Mouse (Mus musculus) erythroid progenitor cell, adult 5-6 weeks (primary cell): ENCODE results near the gene Mdn1. TPM values are rescaled to one million over a fixed set of nuclear protein-coding genes. Genes with fewer than 3 reads are reported as not detected.

Experiments
- ATAC-seq: replicated peaks from 2 replicates; pipeline ENCODE4 v1.8.0; 2016; ENCODE audit warnings: moderate number of reproducible peaks, mild to moderate bottlenecking, moderate TSS enrichment, inconsistent platforms; ENCODE audit not compliant: poor library complexity, low FRiP score, severe bottlenecking
- total RNA-seq, 2 experiments: library from RNA; stranded (forward) in 1 of 2; stranded (reverse) in 1 of 2; fragments of 150-400 nt in 1 of 2; fragments of 186-747, 209-891 nt in 1 of 2; gene quantifications; 2 replicates each; pipeline versions ENCODE4 v1.2.3 to v1.2.4; 2015 to 2017; ENCODE audit warnings: low replicate concordance in 2 of 2

Mdn1 gene
- total RNA-seq, 2 experiments from 2014 or later = 6.5 to 15.5 TPM

DNA sequence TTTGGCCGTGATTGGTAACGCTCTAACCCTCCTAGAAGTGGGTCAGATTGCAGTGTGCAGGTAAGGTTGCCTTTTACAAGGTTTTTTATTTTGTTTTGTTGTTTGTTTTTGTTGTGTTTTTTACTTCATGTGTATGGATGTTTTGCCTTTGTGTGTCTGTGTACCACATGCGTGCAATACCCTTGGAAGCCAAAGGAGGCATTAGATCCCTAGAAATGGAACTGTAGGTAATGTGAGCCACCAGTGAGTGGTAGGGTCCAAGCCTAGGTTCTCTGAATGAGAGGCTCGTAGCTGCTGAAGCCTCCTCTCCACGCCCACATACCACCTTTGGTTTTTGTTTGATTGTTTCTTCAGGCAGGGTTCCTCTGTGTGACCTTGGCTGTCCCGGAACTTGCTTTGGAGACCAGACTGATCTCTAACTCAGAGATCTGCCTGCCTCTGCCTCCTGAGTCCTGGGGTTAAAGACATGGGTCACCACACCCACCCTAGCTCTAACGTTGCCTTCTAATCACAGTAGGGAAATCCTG, 113.4 kb downstream of the Mdn1 start:
- no peak for ATAC-seq

DNA sequence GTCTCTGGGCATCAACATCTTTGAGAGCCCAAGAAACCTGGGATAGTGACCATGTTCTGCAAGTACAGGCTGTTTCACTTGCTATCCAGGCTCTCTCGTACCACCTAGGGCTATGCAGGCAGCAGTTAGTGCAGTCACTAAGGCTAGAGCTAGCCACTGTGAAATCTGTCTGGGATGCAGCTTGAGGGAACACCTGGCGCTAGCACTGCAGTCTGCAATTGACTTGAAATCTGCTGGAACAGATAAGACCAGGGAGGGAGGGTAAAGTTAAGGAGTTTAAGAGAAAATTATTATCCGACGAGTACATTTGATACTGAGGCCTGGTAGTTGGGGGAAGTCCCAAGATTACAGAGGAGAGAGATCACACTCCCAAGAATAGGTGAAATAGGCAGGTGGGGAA, 123.1 kb downstream of the Mdn1 start:
- no peak for ATAC-seq

DNA sequence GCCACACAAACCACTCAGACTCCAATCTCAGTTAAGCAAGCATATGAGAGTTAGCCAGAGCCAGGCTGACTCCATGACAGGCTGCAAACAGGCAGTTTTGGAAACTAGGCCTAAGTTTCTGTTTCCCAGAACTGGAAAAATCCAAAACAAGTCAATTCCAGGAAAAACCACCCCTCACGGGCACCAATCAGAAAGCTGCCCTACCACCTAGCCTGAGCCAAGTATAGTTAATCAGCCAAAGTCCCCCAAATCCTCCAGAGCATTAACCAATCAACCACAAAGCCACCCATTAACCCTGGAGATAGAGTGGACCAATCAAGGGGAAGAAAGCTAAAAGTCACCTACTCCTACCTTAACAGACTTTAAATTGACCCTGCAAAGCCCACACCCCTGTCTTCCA, 130.2 kb downstream of the Mdn1 start:
- ATAC-seq = no peak

DNA sequence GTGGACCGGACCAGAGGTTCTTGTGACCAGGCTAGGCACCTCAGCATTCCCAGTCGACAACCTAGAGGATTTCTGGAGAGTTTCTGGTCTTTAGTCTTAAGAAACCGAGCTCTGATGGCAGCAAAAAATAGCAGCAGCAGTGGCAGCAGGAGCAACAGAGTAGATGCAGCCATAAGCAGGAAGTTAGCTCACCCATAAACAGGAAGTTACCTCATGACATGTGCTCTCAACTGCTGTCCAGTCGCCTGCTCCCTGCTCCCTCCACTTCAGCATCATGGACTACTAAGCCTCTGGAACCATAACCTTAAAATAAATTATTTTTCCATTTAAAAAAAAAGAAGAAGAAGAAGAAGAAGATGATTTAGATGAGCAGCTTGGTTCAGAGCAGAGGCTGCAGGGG, 132.1 kb downstream of the Mdn1 start:
- no peak for ATAC-seq

DNA sequence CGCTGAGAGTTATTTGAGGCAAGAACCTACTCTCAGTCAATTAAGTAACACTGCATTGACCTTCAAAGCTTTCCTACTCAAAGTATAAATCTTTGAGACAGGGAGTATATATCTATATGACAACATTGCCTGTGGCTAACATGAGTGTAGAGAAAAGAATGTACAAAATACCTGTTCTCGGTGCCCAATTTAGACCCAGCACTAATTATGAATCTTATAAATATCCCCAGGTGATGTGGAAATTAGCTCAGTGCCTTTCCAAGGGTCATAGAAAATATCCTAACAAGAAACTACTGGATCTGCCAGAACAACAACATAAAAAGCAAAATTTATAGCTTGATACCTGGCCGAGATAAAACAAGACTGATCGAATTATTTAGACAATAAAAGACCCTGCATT, 142.1 kb downstream of the Mdn1 start:
- no peak for ATAC-seq

DNA sequence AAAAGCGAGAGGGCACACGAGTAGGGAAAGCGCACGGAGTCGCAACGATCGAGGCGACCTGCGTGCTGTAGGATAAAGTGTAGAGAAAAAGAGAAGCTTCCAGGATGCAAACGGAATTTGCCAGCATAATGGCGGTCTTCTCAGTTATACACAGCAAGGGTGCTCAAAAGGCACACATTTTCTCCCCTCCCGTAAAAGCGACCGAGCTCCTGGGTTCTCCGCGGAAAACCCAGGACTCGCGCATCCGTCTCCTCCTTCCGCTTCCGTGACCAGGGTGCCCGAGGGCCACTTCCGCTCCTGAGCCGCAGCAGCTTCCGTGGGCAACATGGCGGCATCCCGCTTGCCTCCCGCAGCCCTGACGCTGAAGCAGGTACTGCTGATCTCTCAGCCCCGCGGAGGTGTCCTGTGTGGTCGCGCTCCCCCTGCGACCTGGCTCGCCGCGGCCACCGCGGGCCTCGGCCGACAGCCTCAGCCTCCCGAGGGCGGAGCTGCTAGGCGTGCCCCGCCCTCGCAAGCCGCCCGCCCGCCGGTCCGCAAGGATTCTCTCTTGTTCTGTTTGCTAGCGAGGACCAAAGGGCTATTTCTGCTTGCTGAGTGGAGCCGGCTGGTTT, 143.2 kb downstream of the Mdn1 start, which contains the start of gene Lyrm2:
Gene Lyrm2 (plus strand): TSS at position 288 of the 611 bp plus-strand sequence.
- peak; percentile 95 for ATAC-seq

DNA sequence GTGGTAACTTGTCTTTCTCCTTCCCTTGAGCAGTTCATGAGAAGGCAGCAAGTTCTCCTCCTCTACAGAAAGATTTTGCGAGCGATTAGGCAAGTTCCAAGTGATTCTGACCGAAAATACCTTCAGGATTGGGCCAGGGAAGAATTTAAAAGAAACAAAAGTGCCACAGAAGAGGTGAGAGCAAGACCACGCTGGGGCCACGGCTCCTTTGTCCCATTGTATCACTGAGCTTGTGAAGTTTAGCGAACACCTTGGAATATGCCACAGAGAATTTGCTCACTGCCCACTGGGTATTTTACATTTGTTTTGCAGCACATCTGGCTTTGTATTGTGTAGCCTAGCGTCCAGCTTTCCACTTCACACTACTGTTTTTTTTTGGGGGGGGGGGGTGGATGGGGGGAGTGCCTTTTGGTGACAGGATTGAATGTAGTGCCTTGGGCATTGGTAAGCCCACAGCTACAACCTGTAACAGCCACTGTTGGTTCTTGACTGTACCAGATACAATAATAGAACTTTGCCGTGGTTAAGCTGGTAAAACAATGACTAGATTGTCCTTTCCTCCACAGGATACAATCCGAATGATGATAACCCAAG, 143.8 kb downstream of the Mdn1 start:
- ATAC-seq = no peak

DNA sequence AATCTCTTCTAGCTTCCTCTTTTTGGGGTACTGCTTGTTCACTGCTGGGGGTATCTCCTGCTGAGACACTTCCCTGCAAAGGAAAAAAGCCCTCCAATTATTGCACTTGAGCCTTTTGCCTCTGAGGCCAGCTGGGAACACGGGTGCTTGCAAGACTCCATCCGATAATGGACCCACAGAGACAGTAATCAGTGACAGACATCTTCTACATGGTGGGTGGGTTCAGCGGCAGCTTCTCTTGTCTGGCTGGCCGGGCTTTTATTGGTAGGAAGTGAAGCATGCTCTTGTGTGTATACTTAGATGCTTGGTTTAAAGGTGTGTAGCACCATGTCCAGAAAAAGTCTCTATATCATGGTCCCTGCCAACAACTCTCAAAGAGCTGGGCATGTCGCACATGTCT, 160.6 kb downstream of the Mdn1 start:
- ATAC-seq = no peak

DNA sequence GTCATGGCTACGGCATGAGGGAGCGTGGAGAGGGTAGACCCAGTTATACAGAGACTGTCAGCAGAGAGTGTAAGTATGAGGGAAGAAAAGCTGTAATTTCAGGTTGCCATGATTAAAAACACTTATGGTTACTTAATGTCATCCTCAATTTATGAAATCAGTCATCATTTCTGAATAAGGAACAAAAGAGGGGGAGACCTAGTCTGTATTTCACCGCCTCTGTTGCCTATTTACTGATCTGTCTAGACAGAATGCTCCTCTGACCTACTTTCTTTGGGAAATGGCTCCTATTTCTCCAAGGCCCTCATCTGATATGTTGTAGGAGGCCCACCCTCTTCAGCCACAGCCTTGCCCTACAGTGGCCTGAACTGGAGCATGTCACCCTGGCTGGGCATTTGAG, 163.8 kb downstream of the Mdn1 start:
- no peak for ATAC-seq

DNA sequence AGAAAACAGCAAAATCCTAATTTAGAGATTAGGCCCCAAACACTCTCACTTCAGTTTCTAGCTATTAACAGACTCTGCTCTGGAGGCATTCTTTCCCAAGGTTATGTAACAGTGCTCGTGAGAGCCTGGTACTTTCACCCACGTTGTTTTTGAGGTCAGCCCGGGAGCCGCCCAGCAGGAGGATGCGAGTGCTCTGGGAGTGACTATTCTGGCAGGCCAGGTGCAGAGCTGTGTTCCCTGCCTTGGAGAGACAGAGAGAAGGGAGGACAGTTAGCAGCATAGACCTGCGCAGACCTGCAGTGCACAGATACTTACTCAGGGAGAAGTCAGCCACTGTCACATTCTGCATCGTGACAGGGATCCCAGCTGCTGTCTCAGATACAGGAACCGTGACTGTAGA, 167.3 kb downstream of the Mdn1 start:
- no peak for ATAC-seq

Other genes starting within 250 kb of the Mdn1 start
- not detected in 2 replicates for gene Gja10, start 54.4 kb upstream of the Mdn1 start, total RNA-seq (2015; ENCODE audit: low replicate concordance)
- not detected in 2 replicates for gene Gja10, start 54.4 kb upstream of the Mdn1 start, total RNA-seq (2017; ENCODE audit: low replicate concordance)
- gene Casp8ap2, start 41.7 kb upstream of the Mdn1 start, total RNA-seq (2015; ENCODE audit: low replicate concordance) = 50.3 and 51.9 TPM in 2 replicates
- gene Casp8ap2, start 41.7 kb upstream of the Mdn1 start, total RNA-seq (2017; ENCODE audit: low replicate concordance) = 34.3 and 62.1 TPM in 2 replicates
- gene Lyrm2, start 143.1 kb downstream of the Mdn1 start, total RNA-seq (2015; ENCODE audit: low replicate concordance) = 14.1 and 21.4 TPM in 2 replicates
- 8.6 and 12.8 TPM in 2 replicates for gene Lyrm2, start 143.1 kb downstream of the Mdn1 start, total RNA-seq (2017; ENCODE audit: low replicate concordance)